Mouse (Mus musculus) stomach, embryonic 16.5 days (tissue): ENCODE data around the gene Dhx35. TPM values are rescaled to one million over a fixed set of nuclear protein-coding genes. Genes with fewer than 3 reads are reported as not detected.

Experiments used
- ATAC-seq: fragments of 200-750 bp; cut with Nextera tagmentation; 2 replicates; pipeline ENCODE4 v1.8.0; 2017; ENCODE audit warnings: moderate number of reproducible peaks, moderate TSS enrichment; ENCODE audit not compliant: insufficient read depth, low FRiP score
- H3K27ac ChIP-seq: fragments of 300-500 bp; sonication (generic); 2 replicates; pipeline ENCODE4 v1.5.1; 2014; ENCODE audit warnings: low read length
- H3K27me3 ChIP-seq: fragments of 300-500 bp; sonication (generic); 2 replicates; pipeline ENCODE4 v1.6.1; 2014; ENCODE audit warnings: low read length, control low read depth, mixed read lengths; ENCODE audit not compliant: control insufficient read depth, insufficient read depth
- H3K36me3 ChIP-seq: fragments of 300-500 bp; sonication (generic); 2 replicates; pipeline ENCODE4 v1.6.1; 2014; ENCODE audit warnings: low read length; ENCODE audit not compliant: control insufficient read depth, insufficient read depth
- H3K4me1 ChIP-seq: fragments of 300-500 bp; sonication (generic); 2 replicates; pipeline ENCODE4 v1.6.1; 2014; ENCODE audit warnings: low read length, control low read depth, mixed read lengths; ENCODE audit not compliant: control insufficient read depth, insufficient read depth
- H3K4me2 ChIP-seq: fragments of 300-500 bp; sonication (generic); 2 replicates; pipeline ENCODE4 v1.6.1; 2014; ENCODE audit warnings: low read depth, low read length, mixed read lengths
- H3K4me3 ChIP-seq: fragments of 300-500 bp; sonication (generic); replicated peaks from 2 replicates; pipeline ENCODE4 v1.5.1; 2014; ENCODE audit warnings: mild to moderate bottlenecking, low read length
- H3K9ac ChIP-seq: fragments of 300-500 bp; sonication (generic); 2 replicates; pipeline ENCODE4 v1.6.1; 2014; ENCODE audit warnings: low read length
- H3K9me3 ChIP-seq: fragments of 300-500 bp; sonication (generic); replicated peaks from 2 replicates; pipeline ENCODE4 v1.6.1; 2016; ENCODE audit warnings: low read length, control low read depth; ENCODE audit not compliant: control insufficient read depth
- WGBS: fragments of 180-500 bp; shearing (Covaris S2); extraction: QIAGEN DNeasy Blood & Tissue Kit; methylation state at CpG from one replicate; pipeline ENCODE4 v1.1.7; 2014; 5-methylcytosine and 5-hydroxymethylcytosine counted together
- polyA plus RNA-seq: library from polyadenylated mRNA; unstranded; fragments of >200 nt; fragmentation: Nextera tagmentation; extraction: Ambion mirVana; gene quantifications from 2 replicates; pipeline ENCODE4 v1.2.1, GENCODE M21; 2015

Dhx35 gene
- polyA plus RNA-seq, 1 experiment from 2014 or later: 13.3 TPM

- Histone ChIP-seq H3K4me3 (peak overlapping the region; percentile 76), H3K27me3 (no peaks in the 10 kb centered on the region), H3K4me1 (peaks cover 38% of the 10 kb centered on the region), H3K36me3 (no peaks in the 10 kb centered on the region), H3K4me2 (peak overlapping the region; percentile 84), H3K9me3 (no peaks in the 10 kb centered on the region), H3K27ac (peak overlapping the region; percentile 28; the same call in 1 of the 2 replicates), H3K9ac (peak overlapping the region; percentile 83)
- ATAC-seq: no peak
- 19% methylated on average over 13 of the region's 13 CpGs for WGBS
These were observed 24.4 kb upstream of the Dhx35 start for GRCm38 (mm10) chr2:158770126-158770757.

- WGBS: 29% methylated on average over 11 of the region's 11 CpGs
- Histone ChIP-seq H3K4me3 (peak overlapping the region; percentile 76; the same call in 1 of the 2 replicates), H3K27me3 (no peaks in the 10 kb centered on the region), H3K36me3 (no peaks in the 10 kb centered on the region), H3K4me1 (peaks cover 42% of the 10 kb centered on the region), H3K27ac (no peak overlapping the region), H3K9ac (peak overlapping the region; percentile 33; the same call in 1 of the 2 replicates), H3K9me3 (no peaks in the 10 kb centered on the region), H3K4me2 (peak overlapping the region; percentile 84)
- no peak for ATAC-seq
These were observed 23.4 kb upstream of the Dhx35 start for GRCm38 (mm10) chr2:158771066-158771763.

GRCm38 (mm10) chr2:158772808-158773207, 21.8 kb upstream of the Dhx35 start:
- Histone ChIP-seq H3K27me3 (no peaks in the 10 kb centered on the region), H3K4me3 (no peak overlapping the region), H3K27ac (no peak overlapping the region), H3K9ac (no peak overlapping the region), H3K4me1 (peaks cover 53% of the 10 kb centered on the region), H3K9me3 (no peaks in the 10 kb centered on the region), H3K4me2 (no peak overlapping the region), H3K36me3 (no peaks in the 10 kb centered on the region)
- ATAC-seq: no peak
- WGBS: 81% methylated on average over 13 of the region's 13 CpGs

- H3K4me1 ChIP-seq: peaks cover 46% of the 10 kb centered on the region
- no peaks in the 10 kb centered on the region for H3K9me3 ChIP-seq
- H3K27ac ChIP-seq: no peak overlapping the region
- H3K4me2 ChIP-seq: no peak overlapping the region
- no peak overlapping the region for H3K9ac ChIP-seq
- H3K4me3 ChIP-seq: no peak overlapping the region
- no peaks in the 10 kb centered on the region for H3K27me3 ChIP-seq
- H3K36me3 ChIP-seq: no peaks in the 10 kb centered on the region
- ATAC-seq: no peak
- WGBS: 70% methylated on average over 8 of the region's 8 CpGs
These were observed 19.7 kb upstream of the Dhx35 start for GRCm38 (mm10) chr2:158774886-158775285.

GRCm38 (mm10) chr2:158776716-158777115, 17.9 kb upstream of the Dhx35 start:
- no peak overlapping the region for H3K4me3 ChIP-seq
- peaks cover 28% of the 10 kb centered on the region for H3K4me1 ChIP-seq
- ATAC-seq: no peak
- no peaks in the 10 kb centered on the region for H3K27me3 ChIP-seq
- no peak overlapping the region for H3K9ac ChIP-seq
- H3K27ac ChIP-seq: no peak overlapping the region
- WGBS: 84% methylated on average over 4 of the region's 4 CpGs
- no peaks in the 10 kb centered on the region for H3K36me3 ChIP-seq
- H3K9me3 ChIP-seq: no peaks in the 10 kb centered on the region
- no peak overlapping the region for H3K4me2 ChIP-seq

- Histone ChIP-seq H3K9me3 (no peaks in the 10 kb centered on the region), H3K4me2 (no peak overlapping the region), H3K9ac (peak overlapping the region; percentile 25; the same call in 1 of the 2 replicates), H3K4me1 (peaks cover 25% of the 10 kb centered on the region), H3K36me3 (no peaks in the 10 kb centered on the region; the same call in 1 of the 2 replicates), H3K27ac (no peak overlapping the region), H3K27me3 (no peaks in the 10 kb centered on the region), H3K4me3 (no peak overlapping the region)
- WGBS: 41% methylated on average over 6 of the region's 6 CpGs
- ATAC-seq: no peak
These were observed 17.1 kb upstream of the Dhx35 start for GRCm38 (mm10) chr2:158777490-158777889.

- Histone ChIP-seq H3K27ac (no peak overlapping the region), H3K9ac (no peak overlapping the region)
These were observed 16.3 kb upstream of the Dhx35 start for GRCm38 (mm10) chr2:158778349-158778748.

GRCm38 (mm10) chr2:158781126-158781525, 13.5 kb upstream of the Dhx35 start:
- 91% methylated on average over 7 of the region's 7 CpGs for WGBS
- Histone ChIP-seq H3K9ac (no peak overlapping the region), H3K27ac (no peak overlapping the region), H3K9me3 (no peaks in the 10 kb centered on the region), H3K4me3 (no peak overlapping the region), H3K4me2 (no peak overlapping the region), H3K36me3 (peaks cover 12% of the 10 kb centered on the region), H3K4me1 (peaks cover 15% of the 10 kb centered on the region; the same call in 1 of the 2 replicates), H3K27me3 (no peaks in the 10 kb centered on the region)
- no peak for ATAC-seq

More at GRCm38 (mm10) chr2:158778349-158778748, 16.3 kb upstream of the Dhx35 start:
- 62% methylated on average over 7 of the region's 7 CpGs for WGBS
- H3K9me3 ChIP-seq: no peaks in the 10 kb centered on the region
- peaks cover 25% of the 10 kb centered on the region for H3K4me1 ChIP-seq
- no peak overlapping the region for H3K4me3 ChIP-seq
- no peak for ATAC-seq
- no peaks in the 10 kb centered on the region; the same call in 1 of the 2 replicates for H3K36me3 ChIP-seq
- no peak overlapping the region for H3K4me2 ChIP-seq
- no peaks in the 10 kb centered on the region for H3K27me3 ChIP-seq
